Mouse (Mus musculus) kidney, postnatal 36 days (tissue): ENCODE measurements around the gene Fam171a2.
"Not testable (repeated sequence)": the region's sequence is repeated elsewhere in the genome, so short reads cannot be mapped to it uniquely, and the experiment has no call there.

ENCODE experiments used
- DNase-seq, 2 experiments: peaks; one replicate each; pipeline ENCODE4 v3.0.0; 2021 to 2022; ENCODE audit warnings: mixed read lengths in 2 of 2

The Fam171a2 gene

DNA sequence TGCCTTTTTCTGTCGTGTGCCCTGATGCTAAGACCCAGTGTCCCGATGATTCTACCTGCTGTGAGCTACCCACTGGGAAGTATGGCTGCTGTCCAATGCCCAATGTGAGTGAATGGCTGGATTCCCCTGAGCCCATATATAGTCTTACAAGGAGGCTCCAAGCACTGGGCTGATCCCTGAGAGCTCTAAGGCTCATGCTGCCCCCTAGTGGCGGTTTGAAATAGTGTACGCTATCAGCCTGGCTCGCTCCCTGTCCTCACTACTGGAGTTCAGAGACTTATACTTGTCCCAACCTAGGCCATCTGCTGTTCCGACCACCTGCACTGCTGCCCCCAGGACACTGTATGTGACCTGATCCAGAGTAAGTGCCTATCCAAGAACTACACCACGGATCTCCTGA lies 13.1 kb downstream of the Fam171a2 start:
- DNase-seq, result peak; percentile 86 to 93

GRCm38 (mm10) chr11:102433866-102434265 lies 13.6 kb downstream of the Fam171a2 start:
- no peak for DNase-seq

- DNase-seq, result peak; percentile 75 to 83
Measured at GRCm38 (mm10) chr11:102432896-102433295, 14.6 kb downstream of the Fam171a2 start.

DNA sequence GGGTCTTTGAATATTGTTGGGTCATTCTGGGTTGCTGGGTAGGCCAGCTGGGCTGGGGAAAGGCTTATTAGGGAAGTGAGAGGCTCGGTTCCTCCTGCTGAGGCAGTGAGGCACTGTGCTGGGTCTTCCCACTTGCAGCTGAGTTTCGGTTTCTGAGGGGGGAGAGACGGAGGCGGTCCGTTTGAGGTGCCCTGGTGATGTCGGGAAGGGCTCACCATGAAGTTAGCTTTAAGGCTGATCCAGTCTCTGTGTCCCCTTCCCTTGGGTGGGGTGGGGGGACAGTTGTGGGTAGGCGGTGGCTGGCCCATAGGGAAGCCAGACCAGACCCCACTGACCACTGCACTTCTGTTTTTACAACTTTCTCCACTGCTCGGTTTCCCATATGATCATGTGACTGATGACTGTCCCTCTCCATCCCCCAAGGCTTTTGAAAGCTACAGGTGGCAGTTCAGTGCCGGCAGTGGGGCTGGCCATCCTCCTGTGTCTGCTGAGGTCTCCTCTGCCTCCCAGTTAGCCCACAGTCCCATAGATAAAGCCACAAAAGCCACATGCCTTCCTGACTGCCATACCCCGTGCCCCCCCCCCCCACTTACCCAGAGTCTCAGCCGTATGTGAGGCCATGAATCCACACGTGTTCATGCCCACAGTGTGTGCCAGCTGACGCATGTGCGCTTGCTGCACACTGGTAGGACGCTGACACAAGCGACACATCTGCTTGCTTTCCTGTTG lies 15.2 kb downstream of the Fam171a2 start:
- no peak for DNase-seq

DNA sequence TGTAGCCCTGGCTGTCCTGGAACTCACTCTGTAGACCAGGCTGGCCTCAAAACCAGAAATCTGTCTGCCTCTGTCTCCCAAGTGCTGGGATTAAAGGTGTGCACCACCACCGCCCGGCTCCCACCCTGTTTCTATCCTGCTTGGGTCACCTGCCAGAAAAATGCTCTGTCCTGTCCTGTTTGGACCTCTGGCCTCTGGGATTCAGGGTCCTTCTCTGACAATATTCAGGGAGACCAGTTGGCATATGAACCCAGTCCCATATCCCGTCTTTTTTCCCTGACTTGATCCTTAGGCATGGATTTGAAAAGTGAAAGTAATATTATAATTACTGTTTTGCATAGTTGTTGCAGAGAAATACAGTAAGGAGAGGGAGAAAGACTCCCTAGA lies 15.8 kb downstream of the Fam171a2 start:
- no peak for DNase-seq

DNA sequence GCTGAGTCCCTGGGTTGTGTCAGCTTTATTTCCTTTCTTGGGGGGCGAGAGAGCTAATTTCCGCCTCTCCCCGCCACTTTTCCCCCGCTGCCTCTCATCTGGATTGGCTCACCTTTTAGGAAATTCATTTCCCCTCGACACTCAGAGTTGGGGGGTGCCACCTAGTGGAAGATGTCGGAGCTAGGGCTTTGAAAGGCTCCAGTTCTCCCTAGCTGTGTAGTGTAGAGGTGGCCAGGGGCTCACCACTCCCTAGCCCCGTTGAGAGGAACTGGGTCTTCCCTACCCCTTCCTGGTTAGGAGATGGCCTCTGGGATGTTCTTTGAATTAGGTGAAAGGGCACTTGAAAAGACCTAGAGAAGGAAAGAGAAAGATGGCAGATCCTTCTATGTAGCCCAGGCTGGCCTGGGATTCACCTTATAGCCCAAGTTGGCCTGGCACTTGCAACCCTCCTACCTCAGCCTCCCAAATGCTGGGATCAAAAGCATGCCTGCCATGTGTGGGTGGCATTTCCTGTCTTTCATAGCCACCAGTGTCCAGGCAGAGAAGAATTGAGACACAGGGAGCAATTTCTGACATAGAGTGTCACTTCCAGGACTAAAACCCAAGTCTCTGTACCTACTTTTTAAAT lies 16.4 kb downstream of the Fam171a2 start:
- peak; percentile 87 to 93 for DNase-seq

DNA sequence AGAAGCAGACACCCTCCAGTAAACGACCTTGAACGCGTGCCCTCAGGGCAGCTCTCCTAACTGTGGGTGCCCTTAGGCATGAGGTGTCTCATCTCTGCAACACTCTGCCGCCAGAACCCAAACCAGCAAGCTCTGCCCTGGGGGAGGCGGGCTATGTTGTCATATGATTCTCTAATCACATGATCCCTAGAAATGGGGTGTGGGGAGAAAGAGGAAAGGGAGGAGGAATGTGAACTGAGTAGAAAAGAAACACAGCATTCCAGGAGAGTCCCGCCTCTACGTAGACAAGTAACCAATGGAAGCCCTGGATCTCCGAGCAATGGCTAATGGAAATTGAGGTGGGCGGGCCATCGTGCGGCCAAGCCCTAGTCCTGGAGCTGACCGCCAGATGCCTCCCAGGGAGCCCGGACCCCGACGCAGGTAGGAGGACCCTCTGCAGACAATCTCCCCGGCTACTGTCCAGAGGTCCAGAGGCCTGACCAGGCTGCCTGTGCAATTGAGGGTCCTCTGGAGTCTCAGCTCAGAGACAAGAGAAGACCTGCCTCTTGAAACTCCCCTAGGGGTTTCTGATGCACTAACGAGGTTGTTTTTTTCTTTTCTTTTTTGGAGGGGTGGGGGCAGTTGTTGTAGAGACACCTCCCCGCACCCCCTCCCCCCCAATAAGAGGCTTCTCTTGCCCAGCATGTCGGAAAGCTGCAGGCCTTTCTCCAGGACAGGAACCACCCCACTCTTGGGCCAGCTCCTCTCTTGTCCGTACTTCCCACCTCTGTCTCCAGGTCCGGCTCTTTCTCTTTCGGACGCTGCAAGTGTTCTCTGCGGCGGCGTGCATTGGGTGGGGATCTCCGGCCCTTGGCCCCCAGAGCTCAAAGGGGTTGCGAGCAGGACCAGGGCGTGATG lies 17.1 kb downstream of the Fam171a2 start, which contains the start of gene Grn:
TSS of gene Grn (plus strand) at position 195 of the 897 bp plus-strand sequence.
- peak; percentile 93 to 98 for DNase-seq

GRCm38 (mm10) chr11:102429551-102429950 lies 17.9 kb downstream of the Fam171a2 start:
- DNase-seq, result no peak

DNA sequence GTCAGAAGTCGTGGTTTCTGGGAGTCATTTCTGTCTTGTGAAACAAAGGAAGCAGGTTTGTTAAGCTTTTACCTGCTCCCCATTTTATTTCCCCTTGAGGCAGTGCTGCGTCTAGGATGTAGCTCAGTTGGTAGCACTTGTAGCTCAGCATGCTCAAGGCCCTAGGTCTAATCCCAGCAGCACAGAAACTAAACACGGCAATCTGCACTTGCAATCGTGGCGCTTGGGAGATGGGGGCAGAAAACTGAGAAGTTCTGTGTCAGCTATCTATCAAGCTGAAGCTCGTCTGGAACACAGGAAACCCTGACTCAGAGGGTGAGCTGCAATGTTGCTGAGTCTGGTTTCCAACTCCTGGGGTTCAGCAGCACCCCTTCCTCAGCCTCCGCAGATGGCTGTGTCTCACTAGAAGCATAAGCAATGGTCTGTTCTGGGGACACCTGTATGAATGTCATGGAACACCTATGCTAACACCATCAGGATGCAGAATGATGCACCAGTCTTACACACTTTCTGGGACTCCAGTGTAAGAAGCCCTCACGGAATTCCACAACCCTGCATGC lies 18.4 kb downstream of the Fam171a2 start:
- DNase-seq, result no peak

- no peak for DNase-seq
Measured at GRCm38 (mm10) chr11:102425555-102426316, 21.7 kb downstream of the Fam171a2 start.

DNA sequence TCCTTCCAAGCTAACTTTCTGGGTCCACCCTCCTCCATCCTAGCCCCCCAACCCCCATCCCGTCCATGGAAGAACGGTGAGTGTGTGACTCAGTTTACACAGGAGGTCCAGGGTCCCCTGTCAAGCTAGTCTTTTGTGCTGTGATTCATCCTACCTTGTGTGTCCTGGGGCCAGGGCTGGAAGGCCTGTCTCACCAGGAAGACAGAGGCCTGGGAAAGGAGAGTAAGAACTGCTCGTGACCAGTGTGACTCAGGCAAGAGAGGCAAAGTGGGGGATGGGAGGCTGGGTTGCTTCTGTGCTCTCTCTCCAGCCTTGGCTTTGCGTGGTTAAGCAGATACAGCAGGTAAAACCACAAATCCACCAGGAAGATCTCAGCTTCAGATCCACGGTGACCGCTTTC lies 22.8 kb downstream of the Fam171a2 start:
- DNase-seq, result no peak

GRCm38 (mm10) chr11:102421559-102421958 lies 25.9 kb downstream of the Fam171a2 start:
- DNase-seq, result no peak

- DNase-seq, result no peak
Measured at GRCm38 (mm10) chr11:102418887-102419286, 28.6 kb downstream of the Fam171a2 start.

DNA sequence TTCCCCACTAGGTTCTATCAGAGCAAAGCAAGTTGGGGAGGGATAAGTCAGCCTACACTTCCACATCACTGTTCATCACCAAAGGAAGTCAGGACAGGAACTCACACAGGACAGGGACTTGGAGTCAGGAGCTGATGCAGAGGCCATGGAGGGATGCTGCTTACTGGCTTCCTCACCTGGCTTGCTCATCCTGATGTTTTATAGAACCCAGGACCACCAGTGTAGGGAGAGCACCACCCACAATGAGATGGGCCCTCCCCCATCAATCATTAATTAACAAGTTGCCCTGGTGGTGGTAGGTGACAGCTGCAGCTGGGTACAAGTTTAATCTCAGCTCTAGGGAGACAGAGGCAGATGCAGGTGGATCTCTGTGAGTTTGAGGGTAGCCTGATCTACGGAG lies 30.3 kb downstream of the Fam171a2 start:
- DNase-seq, result no peak

DNA sequence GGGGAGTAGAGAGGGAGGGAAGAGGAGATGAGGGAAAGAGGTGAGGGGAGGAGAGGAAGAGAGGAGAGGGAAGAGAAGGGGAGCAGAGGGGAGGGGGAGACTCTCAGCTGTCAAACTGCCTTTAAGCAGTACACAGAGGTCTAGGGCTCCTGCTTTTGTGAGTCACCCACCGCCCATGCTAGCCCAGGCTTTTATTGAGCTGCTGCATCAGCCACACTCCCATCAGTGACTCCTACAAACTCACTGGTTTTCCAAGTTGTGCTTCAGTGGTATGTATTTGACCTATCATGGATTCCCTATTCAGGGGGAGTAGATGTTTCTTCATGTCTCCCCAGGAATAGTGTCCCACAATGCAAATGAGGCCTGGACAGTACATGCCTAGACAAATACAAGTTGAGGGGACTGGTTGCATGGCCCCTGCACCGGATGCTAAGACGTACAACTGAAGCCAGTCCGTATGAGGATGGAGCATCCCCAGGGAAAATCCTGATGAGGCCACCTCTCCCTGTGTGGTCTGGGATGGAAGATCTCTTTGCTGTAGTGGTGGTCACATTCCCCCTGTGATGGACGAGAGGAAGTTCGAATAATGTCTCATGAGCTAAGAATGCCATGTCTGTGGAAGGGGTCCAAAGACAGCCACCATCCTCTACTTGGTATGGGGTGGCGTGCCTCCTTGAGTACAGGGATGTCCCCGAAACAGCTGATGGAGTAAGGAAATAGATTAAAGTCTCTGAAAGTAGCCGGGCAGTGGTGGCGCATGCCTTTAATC lies 32.3 kb downstream of the Fam171a2 start:
- DNase-seq, result no peak

- no peak for DNase-seq
Measured at GRCm38 (mm10) chr11:102413059-102413458, 34.4 kb downstream of the Fam171a2 start.

DNA sequence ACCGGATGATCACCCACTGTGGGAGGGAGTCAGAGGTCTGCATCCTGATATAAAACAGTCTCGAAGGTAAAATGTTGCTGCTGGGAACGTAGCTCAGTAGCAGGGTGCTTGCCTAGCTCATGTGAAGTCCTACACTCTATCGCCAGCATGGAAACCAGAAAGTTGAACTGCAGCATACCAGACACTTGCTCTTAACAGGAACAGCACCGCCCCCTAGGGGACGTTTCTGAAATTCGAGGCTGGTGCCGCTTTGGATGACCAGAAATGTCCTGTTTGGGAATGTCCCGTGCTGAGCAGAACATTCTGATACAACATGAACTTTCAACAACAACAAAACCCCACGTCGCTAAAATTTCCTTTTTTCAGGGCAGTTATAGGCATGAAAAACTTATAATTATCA lies 35.8 kb downstream of the Fam171a2 start:
- DNase-seq, result peak; percentile 97 to 98

DNA sequence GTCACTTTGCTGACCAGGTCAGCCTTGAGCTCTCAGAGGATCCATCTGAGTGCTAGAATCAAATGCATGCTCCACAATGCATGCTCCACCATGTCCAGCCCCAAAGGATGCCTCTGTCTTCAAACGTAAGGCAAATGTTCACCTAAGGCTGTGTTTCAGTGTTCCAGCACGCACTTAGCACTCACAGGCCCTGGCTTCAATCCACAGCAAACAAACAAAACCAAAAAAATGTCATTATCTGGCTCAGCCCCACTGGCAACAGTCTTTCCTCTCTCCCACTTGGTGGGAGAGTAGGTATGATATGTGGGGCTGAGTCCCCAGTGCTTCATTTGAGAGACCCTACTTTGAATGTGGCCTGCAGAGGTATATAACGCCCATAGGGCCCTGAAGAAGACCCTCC lies 36.4 kb downstream of the Fam171a2 start:
- no peak for DNase-seq

GRCm38 (mm10) chr11:102410345-102410744 lies 37.1 kb downstream of the Fam171a2 start:
- DNase-seq, result not testable (repeated sequence)

GRCm38 (mm10) chr11:102409795-102410330 lies 37.6 kb downstream of the Fam171a2 start:
- DNase-seq, result peak; percentile 54 to 59
